Mouse (Mus musculus): ENCODE measurements around the gene Antxr1.

GRCm38 (mm10) chr6:87103314-87103713, 232.3 kb downstream of the Antxr1 start:
- TF ChIP-seq CTCF (IDR thresholded peaks at IDR 0.05; ENCODE audit: low read depth): no peak
- TF ChIP-seq EP300 (optimal IDR thresholded peaks at IDR 0.05): no peak

Data from stomach, postnatal 0 days (tissue).